Mouse (Mus musculus) C2C12 (cell line): ENCODE results near the gene Zbtb22. TPM values are rescaled to one million over a fixed set of nuclear protein-coding genes. Genes with fewer than 3 reads are reported as not detected.

Experiments used
- H3K27me3 ChIP-seq: one replicate; pipeline ENCODE4 v1.6.1; 2011; ENCODE audit not compliant: control insufficient read depth, insufficient read depth, insufficient read length
- H3K36me3 ChIP-seq: one replicate; pipeline ENCODE4 v1.6.1; 2011; ENCODE audit not compliant: control insufficient read depth, insufficient read depth
- H3K4me3 ChIP-seq: one replicate; pipeline ENCODE4 v1.5.1; 2011; ENCODE audit warnings: mild to moderate bottlenecking, control low read depth; ENCODE audit not compliant: poor library complexity, insufficient read depth, severe bottlenecking
- H3K79me2 ChIP-seq: one replicate; pipeline ENCODE4 v1.6.1; 2011; ENCODE audit not compliant: control insufficient read depth, insufficient read depth
- H3K79me3 ChIP-seq: one replicate; pipeline ENCODE4 v1.6.1; 2011; ENCODE audit warnings: low read depth, control low read depth
- H3ac ChIP-seq: one replicate; pipeline ENCODE3; 2011; ENCODE audit warnings: low read depth; ENCODE audit not compliant: control insufficient read depth, insufficient read length
- CEBPB ChIP-seq: IDR thresholded peaks from one replicate; pipeline ENCODE4 v1.6.1; 2011; ENCODE audit warnings: low read depth, mild to moderate bottlenecking, control low read depth, moderate library complexity
- CTCF ChIP-seq: IDR thresholded peaks from one replicate; pipeline ENCODE4 v1.5.1; 2011; ENCODE audit not compliant: control insufficient read depth, insufficient read depth, insufficient read length
- FOSL1 ChIP-seq: IDR thresholded peaks from one replicate; pipeline ENCODE4 v1.8.0; 2011; ENCODE audit warnings: mild to moderate bottlenecking, low read length; ENCODE audit not compliant: poor library complexity, insufficient read depth, severe bottlenecking
- MAX ChIP-seq: IDR thresholded peaks from one replicate; pipeline ENCODE4 v1.6.1; 2011; ENCODE audit warnings: mild to moderate bottlenecking, control low read depth
- MYOD1 ChIP-seq: IDR thresholded peaks from one replicate; pipeline ENCODE4 v1.6.1; 2011; ENCODE audit warnings: low read depth; ENCODE audit not compliant: control insufficient read depth, insufficient read length
- MYOG ChIP-seq: IDR thresholded peaks from one replicate; pipeline ENCODE4 v1.6.1; 2011; ENCODE audit not compliant: control insufficient read depth, insufficient read length; ENCODE audit errors: extremely low read depth
- USF1 ChIP-seq: IDR thresholded peaks from one replicate; pipeline ENCODE4 v1.6.1; 2011; ENCODE audit warnings: low read depth, mild to moderate bottlenecking, control low read depth, moderate library complexity
- polyA plus RNA-seq: library from polyadenylated mRNA; unstranded; fragments of >200 nt; fragmentation: generic; extraction: Trizol; gene quantifications from one replicate; pipeline ENCODE4 v1.2.1, GENCODE M21; 2012; ENCODE audit warnings: missing spikeins

The Zbtb22 gene
- polyA plus RNA-seq, 1 experiment: 30.3 TPM

- Histone ChIP-seq H3K79me3 (peaks cover 5% of the 10 kb centered on the region), H3ac (peak within 1 kb of the TSS; percentile 76), H3K27me3 (no peaks in the 10 kb centered on the region), H3K36me3 (peaks cover 17% of the 10 kb centered on the region), H3K79me2 (peaks cover 33% of the 10 kb centered on the region), H3K4me3 (peak within 1 kb of the TSS; percentile 75)
- TF ChIP-seq FOSL1 (no peak), MAX (peak; percentile 39)
Observed at GRCm38 (mm10) chr17:33929371-33930279, 13.9 kb downstream of the Zbtb22 start, which contains the start of gene Rgl2. Gene Rgl2, plus strand, starts transcription at chr17:33929543.

GRCm38 (mm10) chr17:33930280-33931158, 14.8 kb downstream of the Zbtb22 start:
- Histone ChIP-seq H3K79me3 (peaks cover 4% of the 10 kb centered on the region), H3ac (peak overlapping the region; percentile 76), H3K27me3 (no peaks in the 10 kb centered on the region), H3K79me2 (peaks cover 33% of the 10 kb centered on the region), H3K36me3 (peaks cover 10% of the 10 kb centered on the region), H3K4me3 (peak overlapping the region; percentile 75)
- TF ChIP-seq MYOG (no peak), MYOD1 (no peak), CTCF (no peak), USF1 (no peak), MAX (no peak), CEBPB (no peak), FOSL1 (no peak)

- Histone ChIP-seq H3K4me3 (peak overlapping the region; percentile 6), H3K36me3 (peaks cover 7% of the 10 kb centered on the region), H3K79me2 (peaks cover 33% of the 10 kb centered on the region), H3ac (no peak overlapping the region), H3K27me3 (no peaks in the 10 kb centered on the region), H3K79me3 (peaks cover 4% of the 10 kb centered on the region)
- TF ChIP-seq USF1 (no peak), MYOD1 (no peak), CTCF (no peak)
Observed at GRCm38 (mm10) chr17:33931159-33931866, 15.6 kb downstream of the Zbtb22 start.

GRCm38 (mm10) chr17:33931947-33932346, 16.2 kb downstream of the Zbtb22 start:
- Histone ChIP-seq H3K36me3 (peaks cover 7% of the 10 kb centered on the region), H3K4me3 (no peak overlapping the region), H3K79me2 (peaks cover 33% of the 10 kb centered on the region), H3ac (no peak overlapping the region), H3K27me3 (no peaks in the 10 kb centered on the region), H3K79me3 (peaks cover 4% of the 10 kb centered on the region)
- TF ChIP-seq MYOG: no peak
- no peak for TF ChIP-seq MYOD1
- no peak for TF ChIP-seq USF1
- TF ChIP-seq CTCF: no peak
- TF ChIP-seq CEBPB: no peak
- no peak for TF ChIP-seq FOSL1
- TF ChIP-seq MAX: no peak

DNA sequence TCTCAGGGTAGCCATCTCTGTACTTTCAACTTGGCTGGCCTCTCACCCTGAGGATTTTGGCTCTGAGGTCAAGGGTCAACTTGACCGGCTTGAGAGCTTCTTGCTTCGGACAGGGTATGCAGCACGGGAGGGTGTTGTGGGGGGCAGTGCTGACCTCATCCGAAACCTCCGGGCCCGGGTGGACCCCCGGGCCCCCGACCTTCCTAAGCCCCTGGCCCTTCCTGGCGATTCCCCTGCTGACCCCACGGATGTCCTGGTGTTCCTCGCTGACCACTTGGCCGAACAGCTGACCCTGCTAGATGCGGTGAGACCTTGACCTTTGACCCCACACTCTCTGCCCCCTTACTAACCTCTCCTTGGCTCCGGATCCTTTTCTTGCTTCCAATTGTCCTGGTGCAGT, 16.7 kb downstream of the Zbtb22 start:
- H3K27me3 ChIP-seq: no peaks in the 10 kb centered on the region
- H3K79me3 ChIP-seq: peaks cover 4% of the 10 kb centered on the region
- no peak for TF ChIP-seq MYOD1
- TF ChIP-seq CEBPB: no peak
- peaks cover 33% of the 10 kb centered on the region for H3K79me2 ChIP-seq
- H3K36me3 ChIP-seq: peaks cover 2% of the 10 kb centered on the region
- H3K4me3 ChIP-seq: no peak overlapping the region
- H3ac ChIP-seq: no peak overlapping the region
